Mouse (Mus musculus): ENCODE results near the gene Nudt8. TPM values are rescaled to one million over a fixed set of nuclear protein-coding genes. Genes with fewer than 3 reads are reported as not detected.
"Not testable (repeated sequence)": the region's sequence is repeated elsewhere in the genome, so short reads cannot be mapped to it uniquely, and the experiment has no call there.

The Nudt8 gene
- total RNA-seq (2021): 41.1 and 49.2 TPM in 2 replicates
- long read RNA-seq, experiment 1, transcript Nudt8-201 (4 exons, 787 nt): major isoform, 17 of 32 reads
- long read RNA-seq, experiment 1, transcript Nudt8-202 (3 exons, 1,082 nt): minor isoform, 10 of 32 reads
- long read RNA-seq, experiment 1, partial matches to known transcripts: 0 of 32 reads
- long read RNA-seq, experiment 1, other reads (novel, unspliced or antisense): 5 of 32 reads
- long read RNA-seq, experiment 2, transcript Nudt8-201 (4 exons, 787 nt): major isoform, 33 of 39 reads
- long read RNA-seq, experiment 2, partial matches to known transcripts: 1 of 39 reads
- long read RNA-seq, experiment 2, other reads (novel, unspliced or antisense): 2 of 39 reads

GRCm38 (mm10) chr19:4000119-4000900, at the start of gene Nudt8, which contains the start of gene Gm49405:
Gene Nudt8 (plus strand): TSS chr19:4000580.
Gene Gm49405 (plus strand): TSS chr19:4000626.
- DNase-seq: peak; percentile 96

DNA sequence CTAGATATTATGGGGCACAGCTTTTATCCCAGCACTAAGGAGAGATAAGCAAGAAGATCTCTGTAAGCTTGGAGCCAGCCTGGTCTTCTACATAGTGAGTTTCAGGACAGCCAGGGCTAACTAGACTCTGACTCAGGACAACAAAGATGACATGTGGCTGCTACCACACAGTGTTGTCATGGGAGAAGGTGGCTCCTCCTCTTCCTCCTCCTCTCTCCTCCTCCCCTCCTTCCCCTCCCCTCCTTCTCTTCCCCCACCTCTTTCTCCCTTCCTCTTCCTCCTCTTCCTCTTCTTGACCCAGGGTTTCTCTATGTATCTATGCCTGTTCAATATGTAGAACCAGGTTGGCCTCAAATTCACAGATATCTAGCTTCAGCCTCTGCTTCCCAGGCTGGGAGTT, 48.9 kb upstream of the Nudt8 start:
- no peak for DNase-seq

GRCm38 (mm10) chr19:3952099-3952498, 48.3 kb upstream of the Nudt8 start:
- DNase-seq: no peak

GRCm38 (mm10) chr19:3955033-3955432, 45.3 kb upstream of the Nudt8 start:
- peak; percentile 50 for DNase-seq

GRCm38 (mm10) chr19:3955804-3956203, 44.6 kb upstream of the Nudt8 start:
- peak; percentile 60 for DNase-seq

- not testable (repeated sequence) for DNase-seq
Observed at GRCm38 (mm10) chr19:3957296-3958036, 42.9 kb upstream of the Nudt8 start.

DNA sequence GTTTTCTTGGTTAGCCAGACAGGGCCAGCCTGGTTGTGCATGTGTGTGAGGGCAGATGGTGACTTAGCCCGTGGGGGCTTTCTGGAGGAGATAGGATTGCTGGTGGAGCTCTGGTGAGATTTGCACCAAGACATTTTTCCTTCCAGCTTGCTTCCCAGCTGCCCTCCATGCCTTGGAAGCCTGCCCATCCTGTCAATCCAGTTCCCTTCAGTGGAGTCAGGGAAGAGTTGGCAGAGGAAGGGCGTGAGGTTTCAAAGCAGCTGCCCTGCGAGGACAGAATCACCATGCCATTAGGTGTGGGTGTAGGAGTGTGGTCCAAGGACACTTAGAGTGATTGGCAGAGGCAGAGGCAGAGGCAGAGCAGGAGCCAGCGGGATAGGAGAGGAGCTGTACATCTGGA, 41.9 kb upstream of the Nudt8 start, which contains the start of gene Aldh3b3:
TSS of gene Aldh3b3 (plus strand) at position 176 of the 400 bp plus-strand sequence.
- DNase-seq: peak; percentile 53

DNA sequence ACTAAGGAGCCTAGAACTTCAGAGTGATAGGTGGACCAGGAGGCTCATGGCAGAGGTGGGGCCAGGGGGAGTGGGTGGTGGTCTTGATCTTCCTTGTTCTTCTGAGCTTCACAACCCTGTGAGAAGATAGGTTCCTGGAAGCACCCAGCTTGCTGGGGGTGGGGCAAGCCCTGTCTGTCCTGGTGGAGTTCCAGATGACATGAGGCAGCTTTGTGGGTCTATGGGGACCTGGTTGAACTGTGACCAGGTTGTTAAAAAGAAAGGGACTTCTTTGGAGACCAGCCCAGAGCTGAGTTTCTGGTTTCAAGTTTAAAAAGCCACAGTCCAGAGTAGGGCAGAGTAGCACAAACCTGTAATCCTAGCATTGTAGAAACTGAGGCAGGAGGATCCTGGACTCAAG, 41.4 kb upstream of the Nudt8 start:
- peak; percentile 51 for DNase-seq

DNA sequence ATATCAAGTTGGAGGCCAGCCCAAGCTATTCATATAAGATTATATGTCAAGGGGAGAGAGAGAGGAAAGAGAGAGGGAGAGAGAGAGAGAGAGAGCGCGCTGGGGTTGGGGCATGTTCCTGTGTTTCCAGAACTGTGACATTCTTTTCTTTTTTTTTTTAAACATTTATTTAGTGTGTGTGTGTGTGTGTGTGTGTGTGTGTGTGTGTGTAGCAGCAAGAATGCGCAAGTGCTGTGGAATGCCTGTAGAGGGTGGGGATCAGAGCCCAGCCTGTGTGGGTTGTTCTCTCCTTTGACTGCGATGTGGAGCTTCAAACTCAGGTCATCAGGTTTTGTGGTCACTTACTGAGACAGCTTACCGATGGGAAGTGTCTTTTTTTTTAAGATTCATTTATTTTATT, 40.2 kb upstream of the Nudt8 start:
- DNase-seq: no peak

DNA sequence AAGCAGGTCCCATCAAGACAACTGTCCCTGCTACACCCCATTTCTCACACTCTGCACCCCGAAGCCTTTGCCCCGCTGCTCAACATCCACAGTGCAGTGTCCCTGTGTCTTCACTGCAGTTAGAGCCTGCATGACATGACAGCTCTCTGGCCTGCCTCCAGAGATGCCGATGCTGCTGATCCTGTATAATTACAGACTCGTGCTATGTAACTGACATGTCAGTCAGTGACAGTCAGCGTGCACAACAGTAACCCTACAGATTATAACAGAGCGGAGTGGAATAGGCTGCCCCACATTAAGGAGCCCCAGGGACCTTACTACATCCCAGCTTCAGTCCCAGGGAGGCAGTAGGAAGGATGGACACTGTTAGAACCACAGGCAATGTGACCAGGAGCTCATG, 38.6 kb upstream of the Nudt8 start:
- DNase-seq: not testable (repeated sequence)

DNA sequence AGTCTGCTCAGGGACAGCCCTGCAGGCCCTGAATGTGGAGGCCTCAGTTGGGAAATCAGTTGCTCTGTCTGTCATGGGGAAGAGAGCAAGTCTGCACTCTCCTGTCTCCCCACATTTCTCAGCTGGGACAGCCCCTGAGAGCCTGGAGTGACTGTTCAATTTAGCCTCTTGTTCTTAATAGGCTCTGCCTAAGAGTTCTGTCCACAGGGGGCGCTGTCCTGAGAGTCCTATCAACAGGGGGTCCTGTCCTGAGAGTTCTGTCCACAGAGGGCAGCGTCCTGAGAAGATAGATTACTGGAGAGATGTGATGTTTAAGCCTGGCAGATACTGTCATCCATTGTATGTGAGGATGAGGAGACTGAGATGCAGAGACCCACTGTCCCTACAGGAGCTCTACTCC, 37.9 kb upstream of the Nudt8 start:
- peak; percentile 66 for DNase-seq

GRCm38 (mm10) chr19:3964030-3964429, 36.4 kb upstream of the Nudt8 start:
- DNase-seq: no peak

DNA sequence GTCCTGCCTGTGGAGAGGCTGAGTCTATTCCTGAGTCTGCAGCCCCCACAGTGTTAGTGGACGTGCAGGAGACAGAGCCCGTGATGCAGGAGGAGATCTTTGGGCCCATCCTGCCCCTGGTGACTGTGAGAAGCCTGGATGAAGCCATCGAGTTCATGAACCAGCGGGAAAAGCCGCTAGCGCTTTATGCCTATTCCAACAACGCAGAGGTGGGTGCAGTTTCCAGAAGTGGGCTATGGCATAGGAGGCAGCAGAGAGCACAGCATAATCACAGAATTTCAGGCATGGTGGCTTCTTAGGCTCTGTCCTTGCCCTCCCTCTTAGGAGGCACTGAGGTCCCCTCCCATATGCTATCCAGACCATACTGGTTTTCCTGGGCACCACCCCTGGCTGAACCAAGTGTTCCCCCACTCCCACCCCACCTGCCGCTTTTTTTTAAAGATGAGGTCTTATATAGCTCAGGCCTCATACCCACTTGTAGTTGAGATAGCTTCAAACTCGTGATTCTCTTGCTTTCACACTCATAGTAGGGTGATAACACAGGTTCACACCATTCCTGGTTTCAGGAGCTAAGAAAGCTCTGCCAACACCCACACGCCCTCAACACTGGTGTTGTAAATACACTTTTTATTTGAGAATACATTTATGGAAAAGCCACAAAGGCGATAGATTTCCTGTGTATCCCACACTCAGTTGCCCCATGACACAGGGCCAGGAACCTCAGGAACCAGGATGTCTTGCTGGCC, 33.9 kb upstream of the Nudt8 start:
- no peak for DNase-seq

GRCm38 (mm10) chr19:3967258-3967657, 33.1 kb upstream of the Nudt8 start:
- DNase-seq: no peak

DNA sequence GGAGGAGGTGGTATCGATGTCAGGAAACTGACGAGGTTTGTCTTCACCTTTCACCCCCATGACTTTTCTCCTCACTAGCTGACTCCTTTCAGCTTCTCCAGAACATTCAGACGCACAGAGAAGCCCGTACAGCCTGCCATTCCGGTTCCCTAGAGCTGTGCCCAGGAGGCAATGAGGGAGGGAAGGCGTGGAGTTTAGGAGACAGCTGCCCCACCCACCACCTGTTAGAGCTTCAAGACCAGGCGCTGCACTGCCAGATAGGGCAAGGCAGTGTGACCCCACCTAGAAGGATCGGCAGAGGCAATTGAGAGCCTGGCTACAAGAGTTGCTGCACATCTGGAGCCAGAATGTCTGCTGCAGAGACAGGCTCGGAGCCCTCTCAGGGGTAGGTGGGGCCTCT, 28.2 kb upstream of the Nudt8 start, which contains the start of gene Aldh3b2:
TSS of gene Aldh3b2 (plus strand) at position 100 of the 400 bp plus-strand sequence.
- peak; percentile 21 for DNase-seq

GRCm38 (mm10) chr19:3974608-3975007, 25.8 kb upstream of the Nudt8 start:
- not testable (repeated sequence) for DNase-seq

GRCm38 (mm10) chr19:3975866-3976265, 24.5 kb upstream of the Nudt8 start:
- DNase-seq: no peak

GRCm38 (mm10) chr19:3980309-3980708, 20.1 kb upstream of the Nudt8 start:
- DNase-seq: peak; percentile 91

DNA sequence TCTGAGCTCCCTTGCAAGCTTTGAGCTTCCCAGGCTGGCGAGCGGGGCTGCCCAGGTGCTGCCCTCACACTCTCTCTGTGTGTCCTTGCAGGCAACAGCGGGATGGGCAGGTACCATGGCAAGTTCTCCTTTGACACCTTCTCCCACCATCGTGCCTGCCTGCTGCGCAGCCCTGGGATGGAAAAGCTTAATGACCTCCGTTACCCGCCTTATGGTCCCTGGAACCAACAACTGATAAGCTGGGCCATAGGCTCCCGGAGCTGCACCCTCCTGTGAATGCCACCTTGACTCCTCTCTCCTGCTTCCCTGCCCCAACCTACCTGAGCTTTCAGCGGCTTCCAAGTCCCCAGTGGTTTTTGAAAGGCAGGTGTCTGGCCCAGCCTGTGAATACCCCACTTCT, 19.5 kb upstream of the Nudt8 start:
- DNase-seq: no peak

DNA sequence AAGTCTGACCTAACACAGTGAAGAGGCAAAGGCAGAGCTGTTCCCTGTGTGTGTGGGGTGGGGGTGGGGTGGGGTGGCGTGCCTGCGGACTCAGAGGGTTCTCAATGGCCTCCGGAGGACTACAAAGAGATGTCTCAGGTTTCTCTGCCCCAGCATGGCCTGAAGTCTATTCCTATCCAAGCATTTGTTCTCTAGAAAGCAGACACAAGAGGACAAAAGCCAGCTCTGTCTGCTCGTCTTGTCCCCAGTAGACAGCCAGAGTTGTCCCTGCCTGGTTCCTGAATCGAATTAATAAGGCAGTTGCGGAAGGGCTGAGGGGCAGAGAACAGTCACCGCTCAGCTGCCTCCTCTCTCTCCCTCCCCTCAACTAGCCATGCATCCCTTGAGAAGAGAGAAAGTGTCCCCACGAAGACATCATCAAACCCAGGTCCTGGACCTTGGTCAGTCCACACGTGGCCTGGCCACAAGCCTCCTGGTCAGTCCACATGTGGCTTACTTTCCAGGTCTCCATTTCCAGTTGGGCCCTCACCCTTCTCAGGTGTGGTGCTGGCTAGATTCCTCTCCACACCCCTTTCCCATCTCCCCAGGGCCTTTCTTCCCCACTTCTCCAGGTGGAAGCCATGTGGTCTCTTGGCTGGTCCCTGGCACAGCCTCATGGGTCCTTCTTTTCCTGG, 16.7 kb upstream of the Nudt8 start:
- no peak for DNase-seq

GRCm38 (mm10) chr19:3985261-3985681, 15.1 kb upstream of the Nudt8 start:
- peak; percentile 89 for DNase-seq

Measured in adrenal gland, postnatal 14 days (tissue).